Mouse (Mus musculus) neural tube, embryonic 10.5 days (tissue): Measurements from ENCODE around the gene Zbtb38.
"Not testable (repeated sequence)": the region's sequence is repeated elsewhere in the genome, so short reads cannot be mapped to it uniquely, and the experiment has no call there.

Experiments
- DNase-seq: peaks from one replicate; pipeline ENCODE4 v3.0.0-alpha.2; 2017; ENCODE audit warnings: low spot score; ENCODE audit errors: extremely low spot score

Gene Zbtb38

GRCm38 (mm10) chr9:96644840-96645239, 107.8 kb downstream of the Zbtb38 start:
- no peak for DNase-seq

GRCm38 (mm10) chr9:96644002-96644401, 108.6 kb downstream of the Zbtb38 start:
- not testable (repeated sequence) for DNase-seq

GRCm38 (mm10) chr9:96639451-96639850, 113.2 kb downstream of the Zbtb38 start:
- no peak for DNase-seq

GRCm38 (mm10) chr9:96638508-96638907, 114.1 kb downstream of the Zbtb38 start:
- no peak for DNase-seq

- DNase-seq: no peak
Measured at GRCm38 (mm10) chr9:96637157-96637548, 115.5 kb downstream of the Zbtb38 start.

- DNase-seq: no peak
Measured at GRCm38 (mm10) chr9:96636423-96637156, 116.0 kb downstream of the Zbtb38 start.

- DNase-seq: no peak
Measured at GRCm38 (mm10) chr9:96635899-96636298, 116.7 kb downstream of the Zbtb38 start.

- no peak for DNase-seq
Measured at GRCm38 (mm10) chr9:96635176-96635575, 117.5 kb downstream of the Zbtb38 start.

GRCm38 (mm10) chr9:96633771-96634170, 118.9 kb downstream of the Zbtb38 start:
- DNase-seq: no peak
